Mouse (Mus musculus) gastrocnemius, postnatal 10 days (tissue): ENCODE measurements at regions not wholly inside any gene's neighbourhood (a gene's known extent, or its start where the extent isn't known, plus 50 kb on each side); places are given as distances from the start of the nearest gene placed in this dataset.
A peak's percentile ranks its signal among the peaks of the same experiment; 100 is the strongest.
"Not testable (repeated sequence)": the region's sequence is repeated elsewhere in the genome, so short reads cannot be mapped to it uniquely, and the experiment has no call there.

Source experiments
- DNase-seq: peaks from one replicate; pipeline ENCODE4 v3.0.0; 2021; ENCODE audit warnings: mixed read lengths

DNA sequence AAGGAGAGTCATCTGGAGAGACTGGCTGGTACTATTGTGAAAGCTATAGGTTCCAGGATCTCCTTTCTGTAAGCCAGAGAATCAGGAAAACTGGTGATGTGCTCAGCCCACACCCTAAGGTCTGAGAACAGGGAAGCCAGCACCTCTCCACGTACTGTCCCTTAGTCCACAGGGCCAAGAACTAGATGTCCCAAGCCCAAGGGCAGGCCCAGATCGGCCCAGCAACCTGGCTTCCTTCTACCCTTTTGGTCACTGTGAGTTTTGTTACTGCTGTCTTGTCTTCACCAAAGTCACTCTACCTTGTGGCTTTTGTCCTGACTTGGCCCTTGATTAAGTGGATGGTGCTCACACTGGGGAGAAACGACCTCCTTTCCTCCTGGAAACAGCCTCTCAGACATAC, 107.8 kb upstream of the Spata13 start:
- no peak for DNase-seq

DNA sequence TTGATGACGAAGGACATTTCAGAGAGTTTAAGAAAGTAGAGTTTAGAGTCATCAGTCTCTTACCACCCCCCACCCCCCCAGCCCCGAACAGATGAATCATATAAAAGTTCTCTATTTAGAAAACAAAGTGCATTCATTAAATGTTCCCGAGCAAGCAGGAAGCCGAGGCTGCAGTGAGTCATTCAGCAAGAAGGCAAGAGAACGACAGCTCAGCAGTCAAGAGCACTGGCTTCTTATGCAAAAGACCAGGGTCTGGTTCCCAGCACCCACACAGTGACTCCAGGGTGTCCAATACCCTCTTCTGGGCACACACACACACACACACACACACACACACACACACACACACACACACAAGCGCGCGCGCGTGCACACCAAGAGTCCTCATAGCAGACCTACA, 107.0 kb upstream of the Spata13 start:
- DNase-seq, result no peak

GRCm38 (mm10) chr14:60527951-60528350, 105.8 kb upstream of the Spata13 start:
- no peak for DNase-seq

DNA sequence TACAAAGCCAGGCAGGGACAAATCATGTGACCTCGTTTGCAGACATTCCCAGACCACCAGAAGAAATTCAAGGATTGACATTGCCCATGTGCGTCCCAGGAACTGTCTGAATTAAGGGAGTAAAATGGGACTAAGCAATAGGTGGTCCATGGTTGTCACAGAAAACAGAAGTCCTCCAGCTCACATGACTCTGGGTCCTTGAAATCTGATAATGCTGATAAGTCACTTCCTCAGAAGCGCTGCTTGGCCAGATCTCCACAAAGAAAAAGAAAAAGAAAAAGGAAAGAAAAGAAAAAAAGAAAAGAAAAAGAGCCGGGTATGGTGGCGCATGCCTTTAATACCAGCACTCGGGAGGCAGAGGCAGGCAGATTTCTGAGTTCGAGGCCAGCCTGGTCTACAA, 105.3 kb upstream of the Spata13 start:
- no peak for DNase-seq

DNA sequence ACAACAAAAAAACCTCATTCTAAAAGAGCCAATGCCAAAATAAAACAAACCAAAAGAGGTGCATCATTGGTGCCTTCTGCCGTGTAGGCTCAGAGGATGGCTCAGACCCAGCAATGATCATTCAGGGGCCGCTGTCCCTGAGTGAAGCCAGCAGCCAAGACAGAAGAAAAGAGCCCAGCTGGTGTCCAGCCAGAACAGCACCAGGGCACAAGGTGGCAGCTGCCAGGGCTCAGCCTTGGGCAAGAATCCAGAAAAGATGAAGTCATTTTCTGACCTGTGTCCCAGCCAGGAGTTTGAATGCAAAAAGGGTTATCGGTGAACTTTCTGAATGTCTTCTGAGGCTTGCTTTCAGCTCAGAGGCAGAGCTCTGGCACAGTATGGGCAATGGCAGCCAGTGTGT, 104.8 kb upstream of the Spata13 start:
- DNase-seq, result peak; percentile 52

GRCm38 (mm10) chr14:60529646-60530347, 104.0 kb upstream of the Spata13 start:
- DNase-seq, result no peak

DNA sequence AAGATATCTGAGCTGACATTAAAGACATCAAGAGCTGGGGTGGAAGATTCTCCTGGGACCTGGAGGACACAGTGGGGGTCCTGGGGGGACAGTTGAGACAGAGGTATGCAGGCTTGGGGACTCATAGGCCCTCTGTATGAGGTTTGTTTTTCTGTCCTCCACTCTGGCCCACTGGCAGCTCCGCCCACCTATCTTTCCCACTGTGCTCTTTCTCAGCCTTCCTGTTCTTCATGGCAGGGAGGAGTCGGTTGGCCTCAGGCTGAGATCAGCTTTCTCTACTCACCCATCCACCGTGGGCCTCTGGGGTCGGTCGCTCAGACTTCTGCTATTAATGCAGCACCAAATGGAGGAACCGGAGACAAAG, 103.5 kb upstream of the Spata13 start:
- no peak for DNase-seq

GRCm38 (mm10) chr14:60530973-60531372, 102.8 kb upstream of the Spata13 start:
- DNase-seq, result no peak

DNA sequence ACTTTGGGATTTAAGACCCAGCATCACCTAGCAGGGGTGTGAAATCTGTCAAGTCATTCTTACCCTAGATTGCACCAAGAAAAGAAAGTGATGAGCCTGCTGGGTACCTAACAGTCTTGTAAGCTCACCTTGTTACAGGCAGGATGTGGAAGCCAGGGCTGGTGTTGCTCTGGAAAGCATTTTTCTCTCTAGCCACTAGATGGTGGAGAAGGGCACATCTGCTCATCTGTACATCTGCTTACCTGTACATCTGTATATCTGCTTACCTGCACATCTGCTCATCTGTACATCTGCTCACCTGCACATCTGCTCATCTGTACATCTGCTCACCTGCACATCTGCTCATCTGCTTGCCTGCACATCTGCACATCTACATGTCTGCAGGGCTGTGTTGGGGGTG, 102.0 kb upstream of the Spata13 start:
- no peak for DNase-seq

DNA sequence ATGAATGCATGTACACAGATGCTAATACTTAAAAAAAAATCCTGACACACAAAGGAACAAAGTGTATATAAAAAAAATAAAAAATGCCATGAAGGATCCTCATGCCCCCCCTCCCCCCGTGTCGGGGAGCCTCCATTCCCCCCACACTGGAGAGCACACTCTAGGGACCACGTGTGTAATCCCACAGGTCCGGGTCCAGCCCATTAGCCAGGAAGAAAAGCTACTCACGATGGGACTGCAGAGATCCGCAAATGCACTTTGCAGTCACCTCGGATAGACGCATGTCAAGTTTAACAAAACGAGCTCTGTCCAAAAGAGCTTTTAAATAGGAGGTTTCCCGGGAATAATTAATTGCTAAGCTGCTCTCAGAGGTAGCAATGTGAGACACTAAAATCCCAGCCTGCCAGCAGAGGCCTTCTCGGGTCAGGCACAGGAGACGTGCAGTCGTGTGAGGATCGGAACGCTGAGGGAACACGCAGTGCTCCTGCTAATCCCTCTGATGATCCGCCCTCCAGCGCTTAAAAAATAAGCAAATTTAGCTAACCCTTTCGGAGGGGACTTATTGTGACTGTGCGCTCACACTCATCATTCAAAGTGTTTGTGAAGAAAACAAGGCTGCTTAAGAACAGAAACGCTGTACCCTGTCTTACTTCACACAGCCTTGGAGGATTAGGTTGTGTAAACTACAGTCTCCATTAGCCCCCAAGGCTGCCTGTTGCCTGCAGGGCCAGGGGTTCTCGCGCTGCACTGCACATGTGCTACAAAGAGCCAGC, 100.2 kb upstream of the Spata13 start:
- no peak for DNase-seq

DNA sequence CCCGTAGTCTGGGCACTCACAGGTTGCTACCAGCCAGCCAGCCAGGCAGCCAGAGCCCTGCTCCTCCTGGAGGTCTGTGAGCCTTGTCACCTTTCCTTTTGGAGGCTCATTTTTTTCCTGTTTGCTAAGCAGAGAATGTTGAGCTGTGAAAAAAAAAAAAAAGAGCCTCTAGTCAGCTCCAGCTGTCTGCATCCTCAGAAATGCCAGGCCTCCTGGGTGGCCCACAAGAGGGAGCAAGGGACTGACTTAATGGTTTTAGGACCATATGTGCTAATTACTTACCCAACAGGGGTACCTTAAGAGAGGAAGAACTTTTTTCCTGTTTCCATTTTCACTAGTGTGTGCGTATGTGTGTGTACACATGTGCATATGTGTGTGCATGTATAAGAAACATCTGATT, 94.8 kb upstream of the Spata13 start:
- no peak for DNase-seq

- no peak for DNase-seq
These were observed 93.7 kb upstream of the Spata13 start for GRCm38 (mm10) chr14:60540111-60540510.

GRCm38 (mm10) chr14:60541596-60541995, 92.2 kb upstream of the Spata13 start:
- DNase-seq, result no peak

DNA sequence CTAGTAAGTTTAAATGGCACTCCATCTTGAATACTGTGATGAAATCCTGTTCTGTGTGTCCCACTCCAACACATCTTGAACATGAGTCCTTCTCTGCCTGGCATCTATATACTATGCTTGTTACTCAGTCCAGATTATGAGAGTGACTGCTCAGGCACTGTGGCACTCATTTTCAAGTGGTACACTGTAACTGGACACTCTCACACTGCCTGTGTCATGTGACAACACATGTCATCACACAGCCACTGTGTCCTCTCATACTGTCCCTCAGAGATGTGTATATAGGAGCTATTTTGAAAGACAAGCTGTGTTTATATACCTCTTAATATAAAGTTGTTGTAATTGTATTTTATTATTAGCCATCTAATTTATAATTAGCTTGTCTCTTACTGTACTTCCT, 89.0 kb upstream of the Spata13 start:
- no peak for DNase-seq

DNA sequence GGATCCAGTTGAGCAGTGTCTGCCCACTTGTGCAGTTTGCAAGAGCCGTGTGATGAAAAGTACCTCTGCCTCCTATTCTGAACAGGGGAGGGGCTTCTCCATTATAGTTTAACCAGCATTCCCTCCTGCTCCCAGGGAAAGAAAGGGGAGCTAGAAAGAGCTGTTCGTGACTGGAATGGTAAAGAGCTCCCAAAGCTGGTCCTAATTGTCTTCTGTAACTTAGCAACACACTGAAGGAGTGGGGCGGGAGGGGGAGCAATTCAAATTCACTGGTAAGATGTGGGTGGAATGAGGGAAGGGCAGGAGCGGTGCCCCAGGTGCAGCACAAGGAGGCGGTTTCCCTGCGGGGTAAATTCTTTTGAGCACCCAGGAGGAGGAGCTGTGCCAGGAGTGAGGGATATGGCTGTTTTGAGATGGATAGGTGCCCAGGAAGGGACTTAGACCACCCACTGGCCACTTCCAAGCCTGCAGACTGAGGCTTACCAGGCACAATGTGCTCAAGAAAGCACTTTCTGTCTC, 79.5 kb upstream of the Spata13 start:
- no peak for DNase-seq

- peak; percentile 23 for DNase-seq
These were observed 77.3 kb upstream of the Spata13 start for GRCm38 (mm10) chr14:60556541-60556940.

DNA sequence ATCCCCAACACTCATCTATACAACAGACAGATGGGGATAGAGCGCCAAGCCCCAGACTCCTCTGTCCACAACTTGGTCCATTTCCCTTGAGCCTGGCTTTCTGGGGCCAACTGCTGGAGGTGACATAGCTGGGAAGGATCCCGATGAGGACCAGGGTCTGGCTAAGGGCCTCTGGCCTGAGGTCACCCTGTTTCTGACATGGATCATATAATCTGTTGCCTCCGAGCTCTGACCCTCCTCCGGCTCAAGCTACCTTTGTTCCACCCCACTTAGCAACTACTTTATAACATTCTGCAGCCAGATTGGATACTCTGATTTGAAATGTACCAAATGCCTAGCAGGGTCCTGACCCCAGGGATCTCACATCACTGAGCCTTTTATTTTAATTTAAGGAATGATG, 76.8 kb upstream of the Spata13 start:
- no peak for DNase-seq

- DNase-seq, result no peak
These were observed 74.4 kb upstream of the Spata13 start for GRCm38 (mm10) chr14:60559376-60559775.

DNA sequence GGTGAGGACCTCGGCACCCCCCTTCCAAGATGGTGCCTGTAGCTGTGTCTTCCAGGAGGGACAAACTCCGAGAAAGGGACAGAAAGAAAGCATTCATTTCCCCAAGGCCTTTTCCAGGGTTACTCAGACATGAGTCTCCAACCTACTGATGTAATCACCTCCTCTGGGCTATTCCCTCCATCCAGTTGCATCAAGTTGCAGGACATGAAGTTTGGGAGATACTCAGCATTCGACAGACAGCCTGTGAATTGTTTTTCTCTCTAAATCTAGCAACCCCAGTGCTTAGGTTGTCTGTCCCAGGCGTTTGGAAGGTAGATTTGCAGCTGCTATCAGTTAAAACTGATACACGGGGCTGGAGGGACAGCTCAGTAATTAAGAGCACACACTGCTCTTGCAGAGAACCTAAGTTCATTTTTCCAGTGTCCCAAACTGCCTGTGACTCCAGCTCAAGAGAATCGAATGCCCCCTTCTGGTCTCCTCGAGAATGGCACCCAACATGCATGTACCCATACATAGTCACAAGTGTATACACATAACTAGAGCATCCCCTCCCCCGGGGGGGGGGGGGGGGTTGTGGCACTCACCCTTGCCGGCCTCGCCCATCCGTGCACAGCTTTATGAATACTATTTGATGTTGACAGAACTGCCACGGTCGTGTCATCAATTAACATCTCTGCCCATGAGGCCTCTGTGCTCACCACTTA, 73.8 kb upstream of the Spata13 start:
- DNase-seq, result peak; percentile 22

GRCm38 (mm10) chr14:60576281-60576680, 57.5 kb upstream of the Spata13 start:
- DNase-seq, result no peak

- not testable (repeated sequence) for DNase-seq
These were observed 53.7 kb upstream of the Spata13 start for GRCm38 (mm10) chr14:60580131-60580530.
